Mouse (Mus musculus) activated CD4-positive, CD25-positive, alpha-beta regulatory T cell (primary cell): ENCODE measurements around the gene Tmem168. TPM values are rescaled to one million over a fixed set of nuclear protein-coding genes. Genes with fewer than 3 reads are reported as not detected.

ENCODE experiments used
- polyA plus RNA-seq, 2 experiments: library from polyadenylated mRNA; unstranded; fragments of 100-300 nt; shearing (Covaris generic); gene quantifications; one replicate each; pipeline ENCODE4 v1.2.1; 2017

Gene Tmem168
- polyA plus RNA-seq = 10 to 100 TPM; 51.8 to 52.6 TPM

DNA sequence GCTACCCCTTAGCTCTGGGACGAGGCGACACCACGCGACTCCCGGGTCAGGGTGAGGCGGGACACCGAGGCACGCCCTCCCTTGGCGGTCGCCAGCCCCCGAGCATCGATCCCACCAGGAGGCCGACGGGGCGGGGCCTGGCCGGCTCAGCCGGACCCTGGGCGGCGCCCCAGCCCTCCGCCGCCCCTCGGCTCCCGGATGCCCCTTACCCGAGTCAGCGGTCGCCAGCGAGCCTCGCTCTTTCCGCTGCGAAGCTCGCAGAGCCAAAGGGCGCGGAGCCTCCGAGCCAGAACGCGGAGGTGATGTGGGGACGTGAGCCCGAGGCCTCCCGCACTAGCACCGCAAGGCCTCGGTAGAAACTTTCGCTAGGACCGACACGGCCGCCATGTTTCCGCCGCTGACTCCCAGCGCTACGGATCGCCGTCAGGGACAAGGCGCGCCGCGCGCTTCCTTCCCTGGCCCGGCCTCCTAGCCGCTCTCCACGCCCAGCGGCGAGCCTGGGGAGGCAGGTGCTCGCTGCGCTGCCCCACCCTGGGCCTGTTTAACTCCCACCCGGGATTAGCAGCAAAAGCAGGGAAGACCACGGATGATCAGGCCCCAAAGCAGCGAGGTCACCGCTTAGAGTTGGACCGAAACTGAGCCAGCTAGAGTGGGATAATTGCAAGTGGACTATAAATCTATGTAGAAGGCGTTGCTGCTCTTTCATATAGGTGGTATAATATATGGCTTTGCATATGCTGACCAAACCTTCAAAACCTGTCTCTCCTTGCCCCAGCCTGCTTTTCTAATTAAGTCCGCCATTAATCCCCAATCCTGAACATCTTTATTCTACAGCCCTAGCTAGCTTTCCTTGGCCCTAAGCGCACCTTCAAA is at the start of gene Tmem168:
Gene Tmem168 (minus strand): TSS at position 480 of the 873 bp plus-strand sequence.

Other genes with a start within 250 kb of the Tmem168 start
- 10 to 100 TPM; 26.0 to 27.0 TPM for gene Bmt2, start 69.9 kb upstream of the Tmem168 start, polyA plus RNA-seq
- under 1 TPM in 1 of 2 experiments, not detected in 1; 0.72 TPM for gene Gpr85, start 231.8 kb upstream of the Tmem168 start, polyA plus RNA-seq